Mouse (Mus musculus) hindbrain, postnatal 0 days (tissue): ENCODE measurements at regions not wholly inside any gene's neighbourhood (a gene's known extent, or its start where the extent isn't known, plus 50 kb on each side); places are given as distances from the start of the nearest gene placed in this dataset.

ENCODE experiments used
- ATAC-seq: fragments of 200-750 bp; cut with Nextera tagmentation; 2 replicates; pipeline ENCODE4 v1.8.0; 2017; ENCODE audit warnings: mild to moderate bottlenecking, moderate TSS enrichment, moderate library complexity
- DNase-seq: peaks from one replicate; pipeline ENCODE4 v3.0.0-alpha.2; 2015; ENCODE audit warnings: low spot score
- H3K27ac ChIP-seq: fragments of 300-500 bp; sonication (generic); 2 replicates; pipeline ENCODE4 v1.5.1; 2014; ENCODE audit warnings: mild to moderate bottlenecking
- H3K27me3 ChIP-seq: fragments of 300-500 bp; sonication (generic); 2 replicates; pipeline ENCODE4 v1.6.1; 2014; ENCODE audit warnings: low read length, mixed read lengths; ENCODE audit not compliant: insufficient read depth
- H3K36me3 ChIP-seq: fragments of 300-500 bp; sonication (generic); 2 replicates; pipeline ENCODE4 v1.6.1; 2014; ENCODE audit warnings: low read length, mixed read lengths; ENCODE audit not compliant: insufficient read depth
- H3K4me1 ChIP-seq: fragments of 300-500 bp; sonication (generic); 2 replicates; pipeline ENCODE4 v1.6.1; 2014; ENCODE audit warnings: antibody characterized with exemption, low read length, mixed read lengths; ENCODE audit not compliant: insufficient read depth
- H3K4me2 ChIP-seq: fragments of 300-500 bp; sonication (generic); 2 replicates; pipeline ENCODE4 v1.6.1; 2014; ENCODE audit warnings: low read depth, mild to moderate bottlenecking, low read length, moderate library complexity, mixed read lengths
- H3K4me3 ChIP-seq: fragments of 300-500 bp; sonication (generic); 2 replicates; pipeline ENCODE4 v1.5.1; 2014; ENCODE audit warnings: low read length
- H3K9ac ChIP-seq: fragments of 300-500 bp; sonication (generic); replicated peaks from 2 replicates; pipeline ENCODE4 v1.6.1; 2014; ENCODE audit warnings: mild to moderate bottlenecking, low read length, moderate library complexity, mixed read lengths
- H3K9me3 ChIP-seq: fragments of 300-500 bp; sonication (generic); 2 replicates; pipeline ENCODE4 v1.6.1; 2016; ENCODE audit warnings: low read length, mixed read lengths
- CTCF ChIP-seq: IDR thresholded peaks from 2 replicates; pipeline ENCODE4 v1.5.1; 2016; ENCODE audit warnings: antibody characterized with exemption, control low read depth, low read depth
- WGBS: fragments of 180-500 bp; shearing (Covaris S2); extraction: QIAGEN DNeasy Blood & Tissue Kit; methylation state at CpG from one replicate; pipeline ENCODE4 v1.1.7; 2014; 5-methylcytosine and 5-hydroxymethylcytosine counted together

DNA sequence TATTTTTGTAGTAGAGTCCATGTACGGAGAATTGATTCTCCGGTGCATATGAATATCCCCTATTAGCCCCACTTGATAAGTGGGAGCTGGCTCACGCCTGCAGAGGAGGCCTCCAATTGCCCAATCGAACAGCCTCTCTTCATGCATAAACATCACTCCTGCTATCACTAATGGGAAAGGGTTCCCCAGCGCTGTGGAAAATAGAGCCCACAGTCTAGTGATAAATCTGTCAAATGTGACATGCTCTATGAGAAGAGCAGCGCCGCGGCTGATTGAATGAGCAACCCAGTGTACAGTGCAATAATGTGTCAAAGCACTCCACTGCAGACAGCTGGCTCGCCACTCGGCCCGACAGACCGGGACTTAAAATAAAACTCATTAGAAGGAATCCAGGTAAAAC lies 182.8 kb upstream of the Id4 start:
- no peak overlapping the region for H3K4me3 ChIP-seq
- H3K9ac ChIP-seq: no peak overlapping the region
- H3K4me2 ChIP-seq: peak overlapping the region; percentile 25; the same call in 1 of the 2 replicates
- H3K27me3 ChIP-seq: no peaks in the 10 kb centered on the region
- H3K27ac ChIP-seq: no peak overlapping the region
- H3K36me3 ChIP-seq: no peaks in the 10 kb centered on the region
- no peaks in the 10 kb centered on the region for H3K9me3 ChIP-seq
- TF ChIP-seq CTCF: no peak
- peak; percentile 39 for DNase-seq
- H3K4me1 ChIP-seq: peaks cover 5% of the 10 kb centered on the region; the same call in 1 of the 2 replicates
- no peak for ATAC-seq
- WGBS: 25% methylated on average over 12 of the region's 12 CpGs

DNA sequence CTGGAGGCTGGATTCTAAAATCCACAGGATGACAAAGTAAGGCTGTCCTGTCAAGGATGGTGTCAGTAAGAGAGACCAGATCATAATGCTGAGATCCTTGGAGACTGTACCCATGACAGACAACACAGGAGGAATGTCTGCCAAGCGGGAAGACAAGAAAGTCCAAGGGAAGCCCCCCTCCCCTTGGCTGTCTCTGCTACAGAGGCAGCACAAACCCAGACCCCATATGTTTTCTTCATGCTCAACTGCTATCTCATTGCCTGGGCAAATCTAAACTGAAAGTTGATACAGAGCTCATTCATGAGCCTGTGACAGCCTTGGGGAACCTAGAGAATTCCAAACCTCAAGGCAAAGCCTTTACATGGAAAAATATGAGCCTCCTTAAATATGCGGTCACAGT lies 177.7 kb upstream of the Id4 start:
- ATAC-seq (no peak), DNase-seq (no peak)
- peaks cover under 1% of the 10 kb centered on the region; the same call in 1 of the 2 replicates for H3K4me1 ChIP-seq
- H3K27me3 ChIP-seq: no peaks in the 10 kb centered on the region
- no peaks in the 10 kb centered on the region for H3K9me3 ChIP-seq
- H3K36me3 ChIP-seq: no peaks in the 10 kb centered on the region
- H3K4me3 ChIP-seq: no peak overlapping the region
- H3K4me2 ChIP-seq: no peak overlapping the region
- WGBS: 76% methylated on average over 2 of the region's 2 CpGs
- H3K27ac ChIP-seq: no peak overlapping the region
- H3K9ac ChIP-seq: no peak overlapping the region
- no peak for TF ChIP-seq CTCF

DNA sequence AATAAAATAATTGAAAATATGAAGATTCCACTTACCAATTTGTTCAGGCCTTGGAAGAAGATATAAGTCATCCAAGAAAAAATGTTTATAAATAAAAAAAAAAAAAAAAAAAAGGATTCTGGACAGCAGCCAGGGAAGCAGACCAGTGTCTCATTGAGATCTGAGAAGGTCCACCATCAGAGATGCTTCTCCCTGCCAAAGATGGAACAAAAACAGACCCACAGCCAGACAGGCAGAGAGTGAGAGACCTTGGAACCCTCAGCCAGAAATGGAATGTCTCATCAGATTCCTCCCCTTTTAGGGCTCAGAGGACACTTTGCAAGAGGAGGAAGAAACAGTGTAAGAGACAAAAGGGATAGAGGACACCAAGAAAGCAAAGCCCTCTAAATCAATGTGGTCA lies 177.2 kb upstream of the Id4 start:
- Histone ChIP-seq H3K27me3 (no peaks in the 10 kb centered on the region), H3K27ac (no peak overlapping the region)
- no peak for TF ChIP-seq CTCF

DNA sequence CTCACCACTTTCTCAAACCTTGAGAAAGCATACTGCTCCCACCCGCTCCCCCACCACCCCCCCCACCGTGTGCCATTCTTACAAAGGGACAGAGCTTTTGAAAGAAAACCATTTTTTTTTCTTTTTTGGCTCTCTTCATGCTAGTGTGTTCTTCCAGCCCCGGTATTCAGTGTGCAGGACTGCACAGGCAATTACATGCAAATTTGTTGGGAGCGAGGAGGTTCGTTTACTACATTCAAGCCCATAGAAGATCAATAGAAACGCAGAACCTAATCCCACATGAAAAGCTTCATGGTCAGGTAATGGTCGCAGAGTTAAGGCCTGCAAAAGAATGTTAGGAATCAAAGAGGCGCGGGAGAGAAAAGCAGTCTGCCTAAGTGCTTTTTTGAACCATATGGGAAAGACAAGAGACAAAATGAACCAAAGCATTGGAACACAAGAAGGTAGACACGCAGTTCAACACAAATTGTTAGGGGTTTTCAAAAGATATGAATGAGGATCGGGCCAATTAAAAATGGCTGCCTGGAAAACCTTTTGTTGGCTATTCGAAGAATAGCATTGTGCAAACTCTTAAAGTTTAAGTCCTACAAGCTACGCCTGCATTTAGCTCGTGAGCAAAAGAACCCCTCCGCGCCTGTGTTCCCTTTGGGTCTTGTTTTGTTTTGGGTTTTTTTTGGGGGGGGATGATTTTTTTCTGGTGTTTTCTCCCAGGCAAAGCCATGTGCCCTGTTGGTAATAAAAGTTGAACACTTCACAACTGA lies 166.6 kb upstream of the Id4 start:
- Histone ChIP-seq H3K9me3 (no peaks in the 10 kb centered on the region), H3K36me3 (no peaks in the 10 kb centered on the region), H3K27me3 (no peaks in the 10 kb centered on the region), H3K4me1 (no peaks in the 10 kb centered on the region), H3K9ac (no peak overlapping the region), H3K4me3 (no peak overlapping the region), H3K27ac (no peak overlapping the region), H3K4me2 (no peak overlapping the region)
- ATAC-seq (no peak), DNase-seq (no peak)
- WGBS: 71% methylated on average over 16 of the region's 16 CpGs
- TF ChIP-seq CTCF: no peak

More for the DNA sequence above, 177.2 kb upstream of the Id4 start:
- ATAC-seq (no peak), DNase-seq (no peak)
- Histone ChIP-seq H3K4me3 (no peak overlapping the region), H3K9me3 (no peaks in the 10 kb centered on the region), H3K4me1 (no peaks in the 10 kb centered on the region), H3K36me3 (no peaks in the 10 kb centered on the region), H3K9ac (no peak overlapping the region), H3K4me2 (no peak overlapping the region)

DNA sequence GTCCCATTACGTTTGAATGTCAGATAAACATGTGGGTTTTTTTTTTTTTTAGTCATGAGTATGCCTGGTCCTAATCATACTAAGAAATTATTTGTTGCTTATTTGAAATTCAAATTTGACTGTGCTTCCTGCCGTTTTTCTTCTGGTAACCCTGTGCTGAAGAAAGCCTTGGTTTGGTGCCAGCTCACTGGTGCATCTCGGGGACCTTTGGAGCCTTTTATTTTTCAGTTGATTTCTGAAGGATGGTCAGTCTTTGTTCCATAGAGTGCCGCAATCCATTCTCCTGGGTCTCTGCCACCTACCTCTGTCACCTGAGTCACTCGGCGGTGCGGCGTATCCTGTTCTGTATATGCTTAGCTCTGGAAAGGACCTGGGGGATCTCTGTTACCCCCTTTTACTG lies 158.9 kb upstream of the Id4 start:
- H3K9ac ChIP-seq: no peak overlapping the region
- H3K36me3 ChIP-seq: no peaks in the 10 kb centered on the region
- no peak for ATAC-seq
- no peaks in the 10 kb centered on the region for H3K27me3 ChIP-seq
- no peak for DNase-seq
- H3K4me1 ChIP-seq: no peaks in the 10 kb centered on the region
- no peak overlapping the region for H3K4me3 ChIP-seq
- no peak overlapping the region for H3K4me2 ChIP-seq
- WGBS: 47% methylated on average over 8 of the region's 8 CpGs
- no peak overlapping the region for H3K27ac ChIP-seq
- no peak for TF ChIP-seq CTCF
- H3K9me3 ChIP-seq: no peaks in the 10 kb centered on the region

DNA sequence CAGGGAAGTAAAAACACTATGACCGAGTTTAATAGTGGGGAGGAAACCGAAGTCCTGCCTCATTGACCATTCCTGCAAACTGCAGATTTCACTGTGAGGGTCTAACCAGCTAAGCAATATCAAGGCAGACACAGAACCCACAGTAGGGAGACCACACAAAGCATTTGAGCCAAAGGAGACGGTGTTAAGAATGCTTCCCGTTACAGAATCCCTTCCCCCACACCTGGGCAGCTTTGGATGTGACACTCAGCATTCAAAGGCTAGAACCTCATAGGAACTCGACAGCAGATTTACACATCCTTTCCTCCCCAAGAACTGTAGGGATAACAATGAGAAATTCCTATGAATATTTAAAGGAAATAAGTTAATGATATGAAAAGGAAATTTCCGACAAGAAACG lies 158.5 kb upstream of the Id4 start:
- Histone ChIP-seq H3K4me2 (no peak overlapping the region), H3K9ac (no peak overlapping the region)
- no peak for TF ChIP-seq CTCF

DNA sequence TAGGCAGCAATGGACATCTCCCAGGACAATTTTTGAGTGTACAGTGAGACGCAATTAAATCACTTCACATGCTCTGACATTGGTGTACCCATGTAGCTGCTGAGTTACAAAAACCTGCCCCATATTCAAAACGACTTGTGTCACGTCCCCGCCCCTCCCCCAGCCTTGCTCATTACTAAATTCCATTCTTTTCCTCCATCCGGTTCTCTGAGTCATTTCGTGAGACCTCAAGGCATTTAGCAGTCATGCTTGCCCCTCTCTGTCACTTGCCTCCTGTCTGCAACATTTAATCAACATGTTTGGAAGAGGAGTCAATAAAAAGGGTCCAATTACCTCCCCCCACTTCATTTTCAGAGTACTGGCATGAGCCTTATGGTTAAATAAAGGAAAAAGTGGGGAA lies 156.3 kb upstream of the Id4 start:
- Histone ChIP-seq H3K4me1 (no peaks in the 10 kb centered on the region), H3K27ac (no peak overlapping the region), H3K36me3 (no peaks in the 10 kb centered on the region), H3K27me3 (no peaks in the 10 kb centered on the region), H3K9me3 (no peaks in the 10 kb centered on the region), H3K9ac (no peak overlapping the region), H3K4me2 (no peak overlapping the region), H3K4me3 (no peak overlapping the region)
- 70% methylated on average over 6 of the region's 6 CpGs for WGBS
- DNase-seq (no peak), ATAC-seq (no peak)
- TF ChIP-seq CTCF: no peak

More for the DNA sequence above, 158.5 kb upstream of the Id4 start:
- H3K27ac ChIP-seq: no peak overlapping the region
- WGBS: 52% methylated on average over 7 of the region's 7 CpGs
- ATAC-seq (no peak), DNase-seq (no peak)
- no peaks in the 10 kb centered on the region for H3K9me3 ChIP-seq
- H3K4me3 ChIP-seq: no peak overlapping the region
- no peaks in the 10 kb centered on the region for H3K36me3 ChIP-seq
- H3K27me3 ChIP-seq: no peaks in the 10 kb centered on the region
- H3K4me1 ChIP-seq: no peaks in the 10 kb centered on the region
